Mouse (Mus musculus): ENCODE data around the gene Cst13. TPM values are rescaled to one million over a fixed set of nuclear protein-coding genes. Genes with fewer than 3 reads are reported as not detected.
"Not testable (repeated sequence)": the region's sequence is repeated elsewhere in the genome, so short reads cannot be mapped to it uniquely, and the experiment has no call there.

Gene Cst13
- not detected in 2 replicates for polyA plus RNA-seq (2015; fragmentation: Nextera tagmentation; extraction: Ambion mirVana)

DNA sequence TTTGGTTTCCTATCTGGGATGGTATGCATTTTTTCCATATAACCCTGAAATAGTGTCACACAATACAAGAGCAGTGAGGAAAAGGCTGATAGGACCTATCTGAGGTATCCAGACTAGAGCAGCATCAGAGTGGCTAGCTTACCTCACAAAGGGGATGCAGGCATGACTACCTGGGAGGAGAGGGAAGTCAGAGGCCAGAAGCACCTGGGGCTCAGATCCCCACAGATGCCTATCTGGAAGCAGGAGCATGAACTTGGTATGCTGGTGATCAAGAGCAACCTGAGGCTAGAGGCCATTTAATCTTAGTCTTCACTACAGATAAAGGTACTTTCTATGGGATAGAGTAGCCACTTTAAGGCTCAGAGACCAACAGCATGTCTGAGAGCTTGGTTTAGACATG lies at the start of gene Cst13:
Cst13 (plus strand) TSS at position 173 of the 400 bp plus-strand sequence.
- Histone ChIP-seq H3K36me3 (no peaks in the 10 kb centered on the region), H3K4me1 (no peaks in the 10 kb centered on the region), H3K4me2 (no peak within 1 kb of the TSS), H3K27me3 (no peaks in the 10 kb centered on the region), H3K4me3 (replicated peaks) (no peak within 1 kb of the TSS), H3K9me3 (replicated peaks) (no peaks in the 10 kb centered on the region), H3K27ac (no peak within 1 kb of the TSS), H3K9ac (no peak within 1 kb of the TSS)
- ATAC-seq (replicated peaks; ENCODE audit: low FRiP score): no peak

DNA sequence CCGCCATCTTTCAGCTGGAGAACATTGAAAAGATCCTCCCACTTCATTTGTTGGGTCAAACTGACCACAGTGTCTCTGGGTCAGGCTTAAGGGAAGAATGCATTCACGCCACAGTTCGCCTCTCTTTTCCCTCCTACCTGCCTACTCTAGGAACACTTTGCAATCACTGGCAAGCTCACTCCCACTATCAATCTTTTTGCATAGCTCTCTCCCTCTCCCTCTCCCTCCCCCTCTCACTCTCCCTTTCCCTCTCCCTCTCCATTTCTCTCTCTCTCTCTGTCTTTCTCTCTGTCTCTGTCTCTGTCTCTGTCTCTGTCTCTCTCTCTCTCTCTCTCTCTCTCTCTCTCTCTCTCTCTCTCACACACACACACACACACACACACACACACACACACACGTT lies 48.5 kb upstream of the Cst13 start, which contains the start of gene Cst11:
Cst11 (minus strand) TSS at position 101 of the 400 bp plus-strand sequence.
- H3K27me3 ChIP-seq; H3K9me3 ChIP-seq (replicated peaks); H3K4me3 ChIP-seq (replicated peaks); ATAC-seq (replicated peaks; ENCODE audit: low FRiP score); H3K9ac ChIP-seq; H3K27ac ChIP-seq; H3K36me3 ChIP-seq; H3K4me1 ChIP-seq; H3K4me2 ChIP-seq: not testable (repeated sequence)
- WGBS: 81% methylated on average over 4 of the region's 4 CpGs

DNA sequence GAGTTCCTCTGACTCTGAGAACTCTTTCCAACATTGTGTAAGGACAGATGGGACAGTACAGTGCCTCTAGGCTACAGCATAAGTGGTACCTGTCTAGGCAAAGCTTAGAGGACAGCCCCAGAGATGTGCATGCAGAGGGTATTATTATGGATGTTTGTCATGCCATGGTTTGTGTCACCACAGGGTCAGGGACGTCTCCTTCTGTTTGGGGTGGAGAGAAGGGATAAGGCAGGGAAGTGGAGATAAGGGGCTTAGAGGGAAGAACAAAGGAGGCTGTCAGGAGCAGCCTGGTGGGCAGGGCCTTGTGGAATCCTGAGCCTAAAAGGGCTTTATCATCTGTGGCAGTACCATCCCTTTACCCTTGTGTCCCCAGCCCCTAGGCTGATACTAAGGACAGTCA lies 38.2 kb upstream of the Cst13 start, which contains the start of gene 8030411F24Rik:
8030411F24Rik (plus strand) TSS at position 301 of the 400 bp plus-strand sequence.
- no peaks in the 10 kb centered on the region for H3K27me3 ChIP-seq
- ATAC-seq (replicated peaks; ENCODE audit: low FRiP score): no peak
- no peaks in the 10 kb centered on the region for H3K36me3 ChIP-seq
- no peak within 1 kb of the TSS for H3K4me2 ChIP-seq
- H3K4me3 ChIP-seq (replicated peaks): no peak within 1 kb of the TSS
- no peak within 1 kb of the TSS for H3K9ac ChIP-seq
- H3K4me1 ChIP-seq: no peaks in the 10 kb centered on the region
- H3K9me3 ChIP-seq (replicated peaks): no peaks in the 10 kb centered on the region
- H3K27ac ChIP-seq: no peak within 1 kb of the TSS
- 35% methylated on average over 1 of the region's 1 CpGs for WGBS

DNA sequence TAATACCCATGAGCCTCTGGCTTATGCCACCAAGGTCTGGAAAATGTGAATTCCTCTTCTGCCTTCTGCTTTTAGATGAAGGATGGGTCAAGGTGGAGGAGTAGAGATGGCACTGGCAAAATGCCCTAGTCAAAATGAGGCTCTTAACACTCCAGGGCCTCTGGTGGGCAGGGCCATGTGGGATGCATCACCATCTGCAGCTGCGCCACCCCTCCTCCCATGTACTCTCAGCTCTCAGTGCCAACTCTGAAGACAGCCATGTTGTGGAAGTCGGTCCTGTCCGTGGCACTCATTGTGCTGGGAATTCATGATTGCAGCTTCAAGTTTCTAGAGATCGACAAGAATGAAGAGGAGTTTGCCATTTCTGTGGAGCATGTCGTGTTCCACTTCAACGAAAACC lies 30.7 kb upstream of the Cst13 start, which contains the start of gene Cst12:
Cst12 (plus strand) TSS at position 220 of the 400 bp plus-strand sequence.
- Histone ChIP-seq H3K9ac (no peak within 1 kb of the TSS), H3K27ac (no peak within 1 kb of the TSS), H3K9me3 (replicated peaks) (no peaks in the 10 kb centered on the region), H3K36me3 (no peaks in the 10 kb centered on the region), H3K27me3 (no peaks in the 10 kb centered on the region), H3K4me3 (replicated peaks) (no peak within 1 kb of the TSS), H3K4me1 (no peaks in the 10 kb centered on the region), H3K4me2 (no peak within 1 kb of the TSS)
- ATAC-seq (replicated peaks; ENCODE audit: low FRiP score): no peak
- WGBS: 95% methylated on average over 6 of the region's 6 CpGs

DNA sequence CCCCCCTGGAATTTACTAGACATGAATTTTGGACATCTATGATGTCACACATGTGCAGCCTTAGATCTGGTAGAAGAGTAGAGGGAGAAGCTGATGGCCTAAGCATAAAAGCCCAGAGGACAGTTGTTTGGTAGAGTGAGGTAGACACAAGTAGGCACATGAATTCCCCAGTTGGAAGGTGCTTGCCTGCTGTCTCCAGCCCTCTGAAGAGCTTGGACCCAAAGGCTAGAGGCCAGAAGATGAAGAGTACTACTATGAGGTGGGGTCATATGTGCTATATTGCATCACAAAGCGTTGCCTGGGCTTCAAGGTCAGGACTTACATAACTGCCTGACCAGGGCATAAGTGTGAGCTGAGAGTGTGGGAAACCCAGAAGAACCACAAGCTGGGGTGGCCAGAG lies 21.4 kb upstream of the Cst13 start, which contains the start of gene Cst8:
Cst8 (plus strand) TSS at position 301 of the 400 bp plus-strand sequence.
- Histone ChIP-seq H3K4me3 (replicated peaks) (no peak within 1 kb of the TSS), H3K36me3 (no peaks in the 10 kb centered on the region), H3K27ac (no peak within 1 kb of the TSS), H3K27me3 (no peaks in the 10 kb centered on the region), H3K4me2 (no peak within 1 kb of the TSS), H3K9me3 (replicated peaks) (no peaks in the 10 kb centered on the region), H3K4me1 (no peaks in the 10 kb centered on the region), H3K9ac (no peak within 1 kb of the TSS)
- no peak for ATAC-seq (replicated peaks; ENCODE audit: low FRiP score)
- 90% methylated on average over 1 of the region's 1 CpGs for WGBS

DNA sequence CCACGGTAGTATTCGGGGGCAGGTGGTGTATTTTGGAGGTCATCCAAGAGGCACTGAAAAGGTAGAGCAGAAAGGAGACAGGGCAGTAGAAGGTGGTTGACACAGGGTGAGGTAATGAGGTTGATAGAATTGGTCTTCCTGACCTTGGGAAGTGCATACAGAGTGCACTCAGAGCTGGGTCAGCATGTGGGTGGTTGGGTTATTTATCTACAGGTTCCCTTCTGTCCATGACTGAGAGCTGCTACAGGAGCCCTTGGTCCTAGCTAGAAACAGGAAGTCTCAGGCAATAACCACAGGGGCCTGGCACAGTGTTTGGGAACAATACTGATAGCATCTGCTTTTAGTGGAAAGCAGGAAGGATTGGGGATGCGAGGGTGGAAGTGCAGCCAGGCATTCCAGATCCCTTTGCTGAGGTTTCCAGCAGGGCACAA lies 18.4 kb upstream of the Cst13 start:
- ATAC-seq (replicated peaks; ENCODE audit: low FRiP score): peak; percentile 69; the same call in 1 of the 2 replicates
- Histone ChIP-seq H3K27me3 (no peaks in the 10 kb centered on the region), H3K4me1 (no peaks in the 10 kb centered on the region), H3K27ac (no peak overlapping the region), H3K9ac (no peak overlapping the region), H3K4me3 (replicated peaks) (no peak overlapping the region), H3K36me3 (no peaks in the 10 kb centered on the region), H3K9me3 (replicated peaks) (no peaks in the 10 kb centered on the region), H3K4me2 (no peak overlapping the region)
- WGBS: 38% methylated on average over 3 of the region's 3 CpGs

DNA sequence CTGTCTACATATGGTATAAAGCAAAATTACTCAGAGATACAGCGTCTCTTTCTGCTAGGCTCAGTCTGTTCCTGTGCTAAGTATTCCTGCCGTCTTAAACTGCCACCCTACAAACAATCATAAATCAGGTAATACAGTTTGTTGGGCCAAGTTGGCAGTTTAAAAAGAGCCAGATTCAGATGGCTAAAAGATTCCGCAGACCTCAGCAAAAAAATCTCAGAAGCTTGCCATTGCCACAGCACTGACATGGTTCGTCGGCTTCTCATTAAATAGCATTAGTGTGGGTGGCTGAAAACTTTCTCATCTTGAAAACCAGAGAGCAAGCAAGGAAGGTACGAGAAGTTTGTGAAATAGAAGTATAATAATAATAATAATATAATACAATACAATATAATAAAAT lies 13.2 kb upstream of the Cst13 start:
- Histone ChIP-seq H3K27me3 (no peaks in the 10 kb centered on the region), H3K27ac (no peak overlapping the region), H3K9me3 (replicated peaks) (no peaks in the 10 kb centered on the region), H3K4me2 (no peak overlapping the region), H3K36me3 (no peaks in the 10 kb centered on the region), H3K4me1 (no peaks in the 10 kb centered on the region), H3K4me3 (replicated peaks) (no peak overlapping the region), H3K9ac (no peak overlapping the region)
- 35% methylated on average over 6 of the region's 6 CpGs for WGBS
- peak; percentile 67; the same call in 1 of the 2 replicates for ATAC-seq (replicated peaks; ENCODE audit: low FRiP score)

DNA sequence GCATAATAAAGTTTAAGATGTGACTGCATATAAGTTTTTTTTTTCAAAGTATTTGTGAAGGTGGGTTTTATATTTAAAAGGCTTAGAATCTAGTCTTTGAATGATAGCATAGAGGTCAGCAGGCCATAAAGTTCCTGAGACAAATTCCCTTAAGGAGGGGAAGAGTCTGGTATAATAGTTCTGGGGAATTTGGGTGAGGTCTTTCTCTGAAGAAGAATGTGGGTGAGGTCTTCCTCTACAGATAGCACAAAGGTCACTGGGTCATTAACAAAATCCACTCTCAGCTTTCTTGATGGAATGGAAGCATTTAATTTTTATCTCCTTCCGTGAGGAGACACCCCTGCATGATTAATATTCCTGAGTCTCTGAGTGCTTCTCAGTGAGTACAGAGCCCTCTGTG lies 6.1 kb downstream of the Cst13 start:
- Histone ChIP-seq H3K4me1 (no peaks in the 10 kb centered on the region), H3K9me3 (replicated peaks) (no peaks in the 10 kb centered on the region), H3K36me3 (no peaks in the 10 kb centered on the region), H3K27ac (no peak overlapping the region), H3K27me3 (no peaks in the 10 kb centered on the region), H3K4me3 (replicated peaks) (no peak overlapping the region), H3K4me2 (no peak overlapping the region), H3K9ac (no peak overlapping the region)
- WGBS: 50% methylated on average over 1 of the region's 1 CpGs
- no peak for ATAC-seq (replicated peaks; ENCODE audit: low FRiP score)

DNA sequence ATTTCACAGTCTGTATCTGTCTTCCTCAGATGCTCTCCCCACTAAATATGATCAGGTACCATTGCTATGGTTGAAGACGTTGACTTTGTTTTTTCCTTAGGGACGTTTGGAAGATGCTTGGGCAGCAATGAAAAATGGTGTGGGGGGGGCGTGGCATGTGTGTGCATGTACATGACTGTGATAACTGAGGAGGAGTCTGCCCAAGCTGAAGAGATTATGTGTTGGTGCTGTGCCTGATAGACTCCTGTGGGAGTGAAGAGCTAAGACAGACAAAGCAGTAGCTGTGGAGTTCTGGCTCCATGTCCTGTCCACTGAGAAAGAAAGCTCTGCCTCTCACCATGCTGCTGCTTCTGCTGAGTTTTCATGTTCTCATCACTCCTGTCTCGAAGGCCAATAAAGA lies 15.0 kb downstream of the Cst13 start, which contains the start of gene Cst9:
Cst9 (plus strand) TSS at position 236 of the 400 bp plus-strand sequence.
- Histone ChIP-seq H3K4me2 (no peak within 1 kb of the TSS), H3K4me3 (replicated peaks) (no peak within 1 kb of the TSS), H3K36me3 (no peaks in the 10 kb centered on the region), H3K9me3 (replicated peaks) (no peaks in the 10 kb centered on the region), H3K9ac (no peak within 1 kb of the TSS), H3K27ac (no peak within 1 kb of the TSS), H3K4me1 (no peaks in the 10 kb centered on the region), H3K27me3 (no peaks in the 10 kb centered on the region)
- ATAC-seq (replicated peaks; ENCODE audit: low FRiP score): no peak
- WGBS: 66% methylated on average over 4 of the region's 4 CpGs

DNA sequence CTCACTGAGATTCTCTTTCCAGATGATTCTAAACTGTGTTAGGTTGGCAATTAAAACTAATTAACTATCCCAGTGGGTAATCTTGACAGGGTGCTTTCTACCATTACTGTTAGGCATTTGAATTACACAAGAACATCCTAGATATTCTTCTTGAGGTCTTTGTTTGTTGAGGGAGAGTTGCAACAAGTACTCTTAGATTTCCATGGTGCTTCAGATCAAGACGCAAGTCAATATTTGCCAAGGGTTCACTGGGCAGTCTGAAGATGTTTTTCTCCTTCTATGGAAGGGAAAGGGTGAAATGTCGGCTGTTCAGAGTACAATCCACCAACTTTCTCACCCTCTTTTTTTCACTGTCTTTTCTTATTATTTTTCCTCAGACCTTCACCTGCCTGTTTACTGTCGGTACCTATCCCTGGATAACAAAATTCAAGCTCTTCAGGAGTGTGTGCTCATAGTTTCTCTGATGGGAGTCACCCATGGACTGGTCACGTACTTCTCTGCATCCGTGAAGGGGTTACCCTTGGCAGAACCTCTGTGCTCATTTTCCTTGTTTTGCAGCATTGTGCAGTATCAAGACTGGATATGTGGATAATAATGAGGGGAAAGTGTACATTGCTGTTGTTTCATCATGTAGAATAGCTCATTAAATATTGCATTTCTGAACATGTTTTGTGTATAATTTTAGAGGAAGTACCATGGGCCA lies 18.3 kb downstream of the Cst13 start:
- ATAC-seq (replicated peaks; ENCODE audit: low FRiP score): no peak
- no peaks in the 10 kb centered on the region for H3K36me3 ChIP-seq
- no peak overlapping the region for H3K27ac ChIP-seq
- no peaks in the 10 kb centered on the region for H3K9me3 ChIP-seq (replicated peaks)
- H3K4me2 ChIP-seq: no peak overlapping the region
- no peaks in the 10 kb centered on the region for H3K4me1 ChIP-seq
- 88% methylated on average over 5 of the region's 5 CpGs for WGBS
- H3K27me3 ChIP-seq: no peaks in the 10 kb centered on the region
- H3K4me3 ChIP-seq (replicated peaks): no peak overlapping the region
- H3K9ac ChIP-seq: no peak overlapping the region

DNA sequence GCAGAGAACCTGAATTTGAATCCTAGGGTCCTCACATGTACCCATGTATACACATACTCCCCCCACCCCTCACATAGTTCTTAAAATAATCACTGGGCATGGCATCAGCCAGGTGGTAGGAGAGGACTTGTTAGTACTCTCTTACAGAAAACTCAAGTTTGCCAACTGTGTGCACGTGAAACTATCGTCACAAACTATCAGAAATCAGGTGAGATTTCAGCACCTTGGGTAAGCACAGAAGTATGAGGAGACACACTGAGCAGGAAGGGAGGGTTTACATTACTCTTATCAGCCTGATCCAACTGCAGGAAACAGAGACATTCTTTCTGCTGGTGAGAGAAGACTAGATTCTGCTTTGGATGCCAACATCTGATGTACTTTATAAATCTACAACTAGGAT lies 19.3 kb downstream of the Cst13 start:
- Histone ChIP-seq H3K36me3 (no peaks in the 10 kb centered on the region), H3K4me2 (no peak overlapping the region), H3K4me1 (no peaks in the 10 kb centered on the region), H3K4me3 (replicated peaks) (no peak overlapping the region), H3K9me3 (replicated peaks) (no peaks in the 10 kb centered on the region), H3K27ac (no peak overlapping the region), H3K9ac (no peak overlapping the region), H3K27me3 (no peaks in the 10 kb centered on the region)
- 95% methylated on average over 2 of the region's 2 CpGs for WGBS
- no peak for ATAC-seq (replicated peaks; ENCODE audit: low FRiP score)

DNA sequence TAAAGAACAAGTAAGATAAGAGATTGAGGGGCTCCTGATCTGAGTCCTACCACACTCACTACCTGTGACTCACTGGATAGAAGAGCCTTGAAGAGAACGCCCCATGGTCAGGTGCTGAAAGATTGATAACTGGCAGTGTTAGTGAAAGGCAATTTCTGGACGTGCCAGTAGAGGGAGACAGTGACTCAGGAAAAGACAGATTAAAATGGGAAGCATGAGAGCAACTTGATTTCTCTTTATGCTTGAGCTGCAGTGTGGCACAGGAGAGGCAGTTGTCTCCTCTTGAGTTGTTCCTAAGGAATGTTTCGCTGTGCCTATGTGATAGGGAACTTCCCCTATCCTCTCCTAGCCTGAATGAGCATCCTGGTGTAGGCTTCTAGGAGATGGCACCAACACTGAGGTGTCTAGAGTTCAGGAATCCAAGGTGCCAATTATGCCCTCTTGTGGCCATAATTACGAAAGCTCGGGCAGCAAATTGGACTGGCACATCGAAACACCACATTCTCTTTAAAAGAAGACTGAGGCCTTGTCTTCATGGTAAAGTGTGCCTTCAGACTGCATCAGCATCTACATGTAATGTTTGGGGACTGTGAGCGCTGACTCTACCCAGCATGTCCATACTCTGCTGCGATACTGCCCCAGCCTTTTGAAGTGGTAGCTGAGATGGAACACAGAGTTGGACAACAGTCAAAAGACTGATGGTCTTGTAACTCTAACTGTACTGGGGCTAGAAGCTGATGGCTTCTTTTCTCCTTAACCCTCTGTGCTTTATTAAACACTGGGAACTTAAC lies 31.4 kb downstream of the Cst13 start:
- H3K9ac ChIP-seq: no peak overlapping the region
- peak; percentile 79 for ATAC-seq (replicated peaks; ENCODE audit: low FRiP score)
- 45% methylated on average over 8 of the region's 8 CpGs for WGBS
- peak overlapping the region; percentile 29; the same call in 1 of the 2 replicates for H3K4me2 ChIP-seq
- H3K4me3 ChIP-seq (replicated peaks): no peak overlapping the region
- H3K4me1 ChIP-seq: no peaks in the 10 kb centered on the region
- H3K36me3 ChIP-seq: no peaks in the 10 kb centered on the region
- H3K9me3 ChIP-seq (replicated peaks): no peaks in the 10 kb centered on the region
- H3K27me3 ChIP-seq: no peaks in the 10 kb centered on the region
- H3K27ac ChIP-seq: no peak overlapping the region

All from kidney, embryonic 15.5 days (tissue).